Mouse (Mus musculus): ENCODE results near the gene Thada. TPM values are rescaled to one million over a fixed set of nuclear protein-coding genes. Genes with fewer than 3 reads are reported as not detected.

The Thada gene
- polyA plus RNA-seq, 1 experiment, result 6.8 TPM

DNA sequence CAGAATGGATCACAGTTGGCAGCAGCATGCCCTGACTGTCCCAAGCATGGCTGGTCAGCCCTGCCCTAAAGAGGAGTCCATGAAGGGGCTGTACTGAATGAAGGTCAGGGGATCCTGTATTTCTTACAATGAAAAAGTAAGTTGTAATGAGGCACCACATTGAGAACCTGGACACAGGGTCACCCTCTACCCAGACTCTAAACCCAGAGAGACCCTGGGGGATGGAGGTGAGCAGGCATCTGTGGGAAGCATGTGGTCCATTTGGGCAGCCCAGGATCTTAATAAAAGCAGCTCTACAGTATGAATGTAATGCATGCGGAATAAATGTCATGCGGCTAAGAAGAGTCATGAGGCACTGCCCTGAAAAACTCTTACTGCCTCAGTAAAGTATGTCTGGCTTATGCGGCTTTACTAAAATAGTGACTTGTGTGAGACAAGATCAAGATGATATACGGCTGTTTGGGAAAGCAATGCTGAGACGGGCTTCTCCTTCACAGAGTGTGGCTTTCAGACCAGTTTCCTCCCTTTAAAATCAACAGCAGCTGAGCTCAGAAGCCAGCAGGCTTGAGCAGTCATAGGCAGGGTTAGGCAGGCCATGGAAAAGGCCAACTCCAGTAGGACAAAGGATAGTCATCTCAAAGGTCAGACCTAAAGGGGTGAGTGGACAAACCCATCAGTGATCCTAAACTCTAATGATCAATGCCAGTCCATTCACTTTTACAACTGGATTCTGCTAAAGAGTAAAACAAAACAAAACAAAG lies 187.6 kb downstream of the Thada start:
- WGBS, result 92% methylated on average over 5 of the region's 5 CpGs
- no peak for DNase-seq
- Histone ChIP-seq H3K27ac (ENCODE audit: insufficient read depth, low read length) (no peak overlapping the region), H3K4me1 (ENCODE audit: control insufficient read depth, insufficient read depth, low read length) (peaks cover 2% of the 10 kb centered on the region; the same call in 1 of the 2 replicates), H3K4me3 (replicated peaks; ENCODE audit: insufficient read depth, low read depth, low read length) (no peak overlapping the region), H3K27me3 (ENCODE audit: control insufficient read depth, insufficient read depth, low read length) (no peaks in the 10 kb centered on the region)
- no peak for TF ChIP-seq CTCF (IDR thresholded peaks at IDR 0.05; ENCODE audit: borderline replicate concordance, insufficient read depth, low read depth, low read length)
- no peak for TF ChIP-seq POLR2A (IDR thresholded peaks at IDR 0.05; ENCODE audit: borderline replicate concordance, insufficient read depth, low read length)

GRCm38 (mm10) chr17:84274999-84275398 lies 191.0 kb downstream of the Thada start:
- Histone ChIP-seq H3K27me3 (ENCODE audit: control insufficient read depth, insufficient read depth, low read length) (no peaks in the 10 kb centered on the region), H3K27ac (ENCODE audit: insufficient read depth, low read length) (no peak overlapping the region), H3K4me1 (ENCODE audit: control insufficient read depth, insufficient read depth, low read length) (peaks cover 2% of the 10 kb centered on the region; the same call in 1 of the 2 replicates), H3K4me3 (replicated peaks; ENCODE audit: insufficient read depth, low read depth, low read length) (no peak overlapping the region)
- TF ChIP-seq CTCF (IDR thresholded peaks at IDR 0.05; ENCODE audit: borderline replicate concordance, insufficient read depth, low read depth, low read length) (no peak), POLR2A (IDR thresholded peaks at IDR 0.05; ENCODE audit: borderline replicate concordance, insufficient read depth, low read length) (no peak)
- DNase-seq, result no peak
- WGBS, result 93% methylated on average over 3 of the region's 3 CpGs

DNA sequence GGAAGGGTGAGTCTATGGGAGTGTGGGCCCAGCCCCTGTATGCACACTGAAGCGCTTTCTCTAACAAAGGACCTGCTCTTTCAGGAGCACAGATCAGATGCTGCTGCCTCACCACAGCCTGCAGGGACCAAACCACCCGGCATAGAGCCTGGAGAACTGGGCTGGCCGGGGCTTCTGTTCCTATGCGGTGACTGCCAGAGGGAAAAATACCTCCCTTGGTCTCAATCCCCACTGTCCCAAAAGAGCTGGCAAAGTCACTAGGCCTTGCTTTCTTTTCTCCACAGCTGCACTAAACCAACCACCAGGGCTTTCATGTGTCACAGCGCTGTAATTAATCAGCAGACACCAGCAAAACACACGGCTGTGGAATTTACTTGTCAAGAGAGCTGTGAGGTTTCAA lies 191.8 kb downstream of the Thada start:
- no peak overlapping the region for H3K4me3 ChIP-seq (replicated peaks; ENCODE audit: insufficient read depth, low read depth, low read length)
- peaks cover 2% of the 10 kb centered on the region; the same call in 1 of the 2 replicates for H3K4me1 ChIP-seq (ENCODE audit: control insufficient read depth, insufficient read depth, low read length)
- peak in 1 of 2 experiments; percentile 5 for DNase-seq
- TF ChIP-seq CTCF (IDR thresholded peaks at IDR 0.05; ENCODE audit: borderline replicate concordance, insufficient read depth, low read depth, low read length), result no peak
- no peak for TF ChIP-seq POLR2A (IDR thresholded peaks at IDR 0.05; ENCODE audit: borderline replicate concordance, insufficient read depth, low read length)
- no peaks in the 10 kb centered on the region for H3K27me3 ChIP-seq (ENCODE audit: control insufficient read depth, insufficient read depth, low read length)
- H3K27ac ChIP-seq (ENCODE audit: insufficient read depth, low read length), result no peak overlapping the region
- 51% methylated on average over 6 of the region's 6 CpGs for WGBS

DNA sequence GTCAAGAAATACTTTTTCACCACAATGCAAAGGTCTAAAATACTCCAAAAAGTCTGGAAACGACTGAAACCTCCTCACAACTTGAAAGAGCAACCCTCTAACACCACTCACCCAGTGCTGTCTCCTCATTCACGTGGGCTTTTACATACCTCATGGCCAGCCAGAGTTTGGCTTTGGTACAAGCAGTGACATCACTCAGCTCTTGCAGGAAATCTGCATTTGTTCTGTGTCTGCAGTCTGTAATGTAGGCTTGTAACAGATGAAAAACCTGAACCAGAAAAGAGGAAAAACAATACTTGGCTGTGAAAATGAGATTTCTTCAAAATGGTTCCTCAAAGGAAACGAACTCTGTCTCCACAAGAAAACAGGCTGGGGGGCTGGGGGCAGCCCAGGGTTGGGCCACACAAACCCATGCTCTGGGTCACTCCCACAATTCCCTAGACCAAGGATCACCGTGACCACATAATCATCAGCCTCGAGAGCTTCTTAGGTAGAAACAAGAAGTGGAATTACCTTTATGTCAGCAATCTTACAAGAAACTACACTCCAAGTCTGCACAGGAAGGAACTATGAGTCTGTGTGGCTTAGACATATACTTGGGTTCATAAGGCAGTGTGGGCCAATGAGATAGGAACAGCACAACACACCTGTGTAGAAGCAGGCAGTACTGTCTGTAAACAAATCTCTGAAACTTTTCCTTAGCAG lies 193.3 kb downstream of the Thada start:
- WGBS, result 68% methylated on average over 5 of the region's 5 CpGs
- Histone ChIP-seq H3K4me1 (ENCODE audit: control insufficient read depth, insufficient read depth, low read length) (peaks cover 2% of the 10 kb centered on the region; the same call in 1 of the 2 replicates), H3K4me3 (replicated peaks; ENCODE audit: insufficient read depth, low read depth, low read length) (no peak overlapping the region), H3K27me3 (ENCODE audit: control insufficient read depth, insufficient read depth, low read length) (no peaks in the 10 kb centered on the region), H3K27ac (ENCODE audit: insufficient read depth, low read length) (no peak overlapping the region)
- TF ChIP-seq POLR2A (IDR thresholded peaks at IDR 0.05; ENCODE audit: borderline replicate concordance, insufficient read depth, low read length) (no peak), CTCF (IDR thresholded peaks at IDR 0.05; ENCODE audit: borderline replicate concordance, insufficient read depth, low read depth, low read length) (no peak)
- no peak for DNase-seq

DNA sequence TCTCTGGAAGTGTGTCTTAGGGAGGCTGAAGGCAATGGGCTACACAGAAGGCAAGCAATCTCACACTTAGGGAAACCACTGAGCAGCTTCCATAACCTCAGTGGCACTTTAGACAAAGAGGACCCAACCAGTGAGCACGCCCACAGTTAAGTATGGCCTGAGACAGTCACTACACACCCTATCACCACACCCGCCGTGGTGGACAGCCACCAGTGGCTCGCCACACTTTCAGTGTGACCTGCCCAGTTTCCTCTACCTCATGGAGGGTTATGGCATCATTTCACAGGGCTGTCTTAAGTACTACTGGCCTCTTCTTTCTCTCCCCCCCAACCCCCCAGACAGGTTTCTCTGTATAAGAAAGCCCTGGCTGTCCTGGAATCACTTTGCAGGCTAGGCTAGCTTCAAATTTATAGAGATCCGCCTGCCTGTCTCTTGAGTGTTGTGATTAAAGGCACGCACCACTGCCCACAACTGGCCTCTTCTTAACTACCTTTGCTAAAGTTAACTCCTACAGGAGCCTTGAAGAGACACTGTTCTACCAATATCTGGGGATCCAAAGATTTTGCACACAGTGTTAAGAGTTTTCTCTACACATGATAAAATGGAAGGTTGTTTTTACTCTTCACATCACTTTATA lies 194.3 kb downstream of the Thada start:
- Histone ChIP-seq H3K27me3 (ENCODE audit: control insufficient read depth, insufficient read depth, low read length) (no peaks in the 10 kb centered on the region), H3K27ac (ENCODE audit: insufficient read depth, low read length) (no peak overlapping the region), H3K4me1 (ENCODE audit: control insufficient read depth, insufficient read depth, low read length) (peaks cover 2% of the 10 kb centered on the region; the same call in 1 of the 2 replicates), H3K4me3 (replicated peaks; ENCODE audit: insufficient read depth, low read depth, low read length) (no peak overlapping the region)
- WGBS, result 92% methylated on average over 6 of the region's 6 CpGs
- no peak for TF ChIP-seq CTCF (IDR thresholded peaks at IDR 0.05; ENCODE audit: borderline replicate concordance, insufficient read depth, low read depth, low read length)
- no peak for TF ChIP-seq POLR2A (IDR thresholded peaks at IDR 0.05; ENCODE audit: borderline replicate concordance, insufficient read depth, low read length)
- DNase-seq, result no peak

DNA sequence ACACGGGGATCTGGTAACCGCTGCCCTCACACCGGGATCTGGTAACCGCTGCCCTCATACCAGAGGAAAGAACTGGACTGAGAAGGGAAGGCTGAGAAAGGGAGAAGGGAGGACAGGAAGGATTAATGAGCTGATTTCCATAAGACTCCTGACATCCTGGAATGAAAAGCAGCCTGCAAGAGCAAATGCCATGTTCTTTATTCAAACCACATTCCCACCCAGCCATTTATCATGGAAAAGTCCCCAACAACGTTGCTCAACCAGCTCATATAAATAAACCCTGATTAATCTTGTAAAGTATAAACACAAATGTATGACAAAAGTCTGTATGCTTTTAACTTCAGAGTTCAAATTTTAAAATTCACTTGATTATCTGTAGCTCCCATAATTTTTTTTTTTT lies 196.3 kb downstream of the Thada start:
- H3K27me3 ChIP-seq (ENCODE audit: control insufficient read depth, insufficient read depth, low read length), result no peaks in the 10 kb centered on the region
- no peak for DNase-seq
- TF ChIP-seq POLR2A (IDR thresholded peaks at IDR 0.05; ENCODE audit: borderline replicate concordance, insufficient read depth, low read length) (no peak), CTCF (IDR thresholded peaks at IDR 0.05; ENCODE audit: borderline replicate concordance, insufficient read depth, low read depth, low read length) (no peak)
- H3K27ac ChIP-seq (ENCODE audit: insufficient read depth, low read length), result no peak overlapping the region
- peaks cover 2% of the 10 kb centered on the region; the same call in 1 of the 2 replicates for H3K4me1 ChIP-seq (ENCODE audit: control insufficient read depth, insufficient read depth, low read length)
- no peak overlapping the region for H3K4me3 ChIP-seq (replicated peaks; ENCODE audit: insufficient read depth, low read depth, low read length)
- 97% methylated on average over 5 of the region's 5 CpGs for WGBS

DNA sequence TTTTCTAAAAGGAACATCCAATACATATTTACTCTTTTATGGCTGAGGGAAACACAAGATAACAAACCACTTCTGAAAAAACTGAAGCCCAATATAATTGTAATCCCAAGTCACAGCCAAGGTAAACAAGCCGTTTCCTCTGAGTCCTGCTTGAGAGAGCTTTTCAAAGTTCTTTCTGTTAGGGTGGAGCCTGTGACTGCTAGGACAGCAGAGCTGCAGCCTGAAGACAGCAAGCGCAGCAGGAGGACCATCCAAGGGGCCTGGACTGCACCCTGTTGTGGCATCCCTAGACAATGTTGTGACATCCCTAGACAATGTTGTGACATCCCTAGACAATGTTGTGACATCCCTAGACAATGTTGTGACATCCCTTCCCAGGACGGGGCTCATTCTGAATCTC lies 197.6 kb downstream of the Thada start:
- no peak for DNase-seq
- Histone ChIP-seq H3K27ac (ENCODE audit: insufficient read depth, low read length) (no peak overlapping the region), H3K4me1 (ENCODE audit: control insufficient read depth, insufficient read depth, low read length) (no peaks in the 10 kb centered on the region), H3K4me3 (replicated peaks; ENCODE audit: insufficient read depth, low read depth, low read length) (no peak overlapping the region), H3K27me3 (ENCODE audit: control insufficient read depth, insufficient read depth, low read length) (no peaks in the 10 kb centered on the region)
- 93% methylated on average over 3 of the region's 3 CpGs for WGBS
- TF ChIP-seq POLR2A (IDR thresholded peaks at IDR 0.05; ENCODE audit: borderline replicate concordance, insufficient read depth, low read length) (no peak), CTCF (IDR thresholded peaks at IDR 0.05; ENCODE audit: borderline replicate concordance, insufficient read depth, low read depth, low read length) (no peak)

Measured in cerebellum, adult 2 months (tissue).